Mouse (Mus musculus) T-helper 17 cell (primary cell): ENCODE measurements around the gene Nudt9.

Experiments used
- in situ Hi-C, 2 experiments: fragments of 300-600 bp; cut with MboI, MseI; formaldehyde crosslinking; loops; 1 replicate in 1 of 2; 2 replicates in 1 of 2; pipeline ENCODE4 v1.15.1; 2025; ENCODE audit warnings: high pct_unique_total_duplicates in 2 of 2

Gene Nudt9

DNA sequence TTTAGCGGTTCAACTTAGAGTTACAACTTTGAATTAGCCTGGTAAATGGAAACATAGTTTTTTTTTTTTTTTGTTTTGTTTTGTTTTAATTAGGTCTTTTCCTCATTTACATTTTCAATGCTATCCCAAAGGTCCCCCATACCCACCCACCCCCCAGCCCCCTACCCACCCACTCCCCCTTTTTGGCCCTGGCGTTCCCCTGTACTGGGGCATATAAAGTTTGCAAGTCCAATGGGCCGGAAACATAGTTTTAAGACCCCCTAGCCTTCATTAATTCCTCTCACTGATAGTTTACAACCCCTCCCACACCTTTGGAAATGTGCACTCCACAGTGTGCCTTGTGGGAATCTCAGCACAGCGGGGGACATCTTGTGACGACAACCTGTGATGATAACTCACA, 27.5 kb downstream of the Nudt9 start:
- in situ Hi-C loops = no loop called here

- in situ Hi-C loops = no loop called here
These were observed 28.3 kb downstream of the Nudt9 start for GRCm38 (mm10) chr5:104074388-104074787.

GRCm38 (mm10) chr5:104076361-104076760, 30.3 kb downstream of the Nudt9 start:
- in situ Hi-C loops = loop anchor here in 1 of 2 experiments (5.0 kb wide), 1 partner anchor 256 kb away; no protein-coding TSS in a partner anchor

- in situ Hi-C loops = loop anchor here in 1 of 2 experiments (5.0 kb wide), 1 partner anchor 255 kb away; no protein-coding TSS in a partner anchor
These were observed 31.4 kb downstream of the Nudt9 start, which contains the start of gene Gm17660 for GRCm38 (mm10) chr5:104077508-104077907. Gene Gm17660, minus strand, starts transcription at chr5:104077608.

DNA sequence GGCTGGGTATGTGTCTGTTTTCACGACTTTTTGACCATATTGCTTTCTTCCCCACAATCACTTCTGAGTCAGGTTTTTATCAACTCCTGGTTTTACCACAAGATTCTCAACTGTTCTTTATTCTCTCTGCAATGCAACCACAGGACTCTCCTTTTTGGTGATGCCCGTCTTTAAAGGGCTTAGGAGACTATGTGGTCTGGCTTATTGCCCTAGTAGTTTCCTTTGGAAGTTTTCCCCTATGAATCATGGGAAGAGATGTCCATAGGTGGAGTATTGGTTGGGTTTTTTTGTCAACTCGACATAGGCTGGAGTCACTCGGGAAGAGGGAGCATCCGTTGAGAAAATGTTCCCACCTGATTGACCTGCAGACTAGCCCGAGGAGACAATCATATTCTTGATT, 34.6 kb downstream of the Nudt9 start:
- in situ Hi-C loops = no loop called here

DNA sequence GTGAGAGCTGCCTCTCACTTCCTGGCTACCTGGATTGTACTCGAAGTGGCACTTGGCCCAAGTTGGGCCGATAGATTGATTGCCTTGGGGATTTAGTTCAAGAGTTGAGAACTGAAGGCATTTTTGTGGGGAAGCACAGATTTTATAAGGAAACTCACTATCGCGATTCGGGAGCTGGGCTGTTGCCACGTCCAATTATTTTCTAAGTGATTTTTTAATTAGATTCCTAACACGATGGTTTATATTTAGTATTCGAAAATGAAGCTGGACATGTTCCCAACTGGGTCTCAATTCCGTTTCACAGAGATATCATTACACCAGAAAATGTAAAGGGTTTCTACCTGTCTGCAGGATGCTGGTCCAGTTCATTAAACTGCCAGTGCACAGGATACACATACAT, 39.3 kb downstream of the Nudt9 start:
- in situ Hi-C loops = no loop called here

- in situ Hi-C loops = no loop called here
These were observed 43.6 kb downstream of the Nudt9 start for GRCm38 (mm10) chr5:104089751-104090150.

- in situ Hi-C loops = no loop called here
These were observed 49.4 kb downstream of the Nudt9 start for GRCm38 (mm10) chr5:104095416-104096077.

DNA sequence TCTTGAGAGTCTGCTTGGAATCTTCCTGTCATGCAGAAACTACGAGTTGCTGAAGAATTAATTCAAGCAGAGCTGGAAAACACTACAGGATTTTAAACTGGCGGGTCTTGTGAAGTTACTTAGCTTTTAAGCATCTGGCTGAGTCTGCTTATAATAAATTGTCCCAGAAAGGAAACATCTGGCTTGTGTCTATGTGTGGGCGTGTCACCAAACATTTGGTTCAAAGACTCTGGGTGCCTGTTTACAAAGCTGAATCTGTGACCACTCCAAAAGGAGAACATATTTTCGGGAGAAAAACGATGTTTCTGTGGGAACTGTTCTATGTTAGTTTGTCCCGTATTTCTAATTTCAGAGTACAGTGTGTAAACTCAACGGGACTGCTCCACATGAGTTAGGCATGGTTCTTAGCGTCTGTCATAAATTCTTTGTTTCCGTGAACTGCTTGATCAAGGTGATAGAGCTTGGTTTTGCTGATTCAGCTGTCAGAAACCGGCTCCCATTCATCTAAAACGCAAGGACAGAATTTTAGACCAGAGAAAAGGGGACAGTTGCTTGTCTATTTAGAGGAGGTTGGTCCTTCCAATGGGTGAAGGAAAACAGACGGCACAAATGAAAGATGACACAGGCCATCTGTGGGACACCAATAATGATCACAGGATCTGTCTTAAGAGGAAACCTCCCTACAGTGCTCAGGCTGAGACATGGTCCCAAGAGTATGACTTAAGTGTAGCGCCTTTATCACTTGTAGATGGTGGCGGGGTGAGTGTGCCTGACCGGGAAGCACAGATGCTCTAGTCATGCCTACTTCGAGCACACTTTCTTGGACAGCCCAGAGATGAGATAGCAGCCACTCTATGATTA, 50.2 kb downstream of the Nudt9 start:
- in situ Hi-C loops = no loop called here

GRCm38 (mm10) chr5:104101678-104102531, 55.8 kb downstream of the Nudt9 start:
- in situ Hi-C loops = no loop called here

DNA sequence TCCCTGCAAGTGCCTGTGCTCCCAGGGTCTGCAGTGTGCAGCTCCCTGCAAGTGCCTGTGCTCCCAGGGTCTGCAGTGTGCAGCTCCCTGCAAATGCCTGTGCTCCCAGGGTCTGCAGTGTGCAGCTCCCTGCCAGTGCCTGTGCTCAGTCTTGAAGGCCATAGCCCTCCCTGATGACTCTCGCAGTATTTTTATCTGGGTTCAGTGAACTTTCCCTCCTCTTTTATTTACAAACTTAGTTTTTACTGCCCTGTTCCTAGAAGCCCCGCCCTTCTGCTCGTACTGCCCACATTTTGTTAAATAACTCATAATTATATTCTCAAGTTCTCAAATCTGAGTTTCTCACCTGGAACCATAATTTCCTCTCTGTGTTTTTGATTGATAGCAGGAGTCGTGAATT, 57.1 kb downstream of the Nudt9 start:
- in situ Hi-C loops = no loop called here

DNA sequence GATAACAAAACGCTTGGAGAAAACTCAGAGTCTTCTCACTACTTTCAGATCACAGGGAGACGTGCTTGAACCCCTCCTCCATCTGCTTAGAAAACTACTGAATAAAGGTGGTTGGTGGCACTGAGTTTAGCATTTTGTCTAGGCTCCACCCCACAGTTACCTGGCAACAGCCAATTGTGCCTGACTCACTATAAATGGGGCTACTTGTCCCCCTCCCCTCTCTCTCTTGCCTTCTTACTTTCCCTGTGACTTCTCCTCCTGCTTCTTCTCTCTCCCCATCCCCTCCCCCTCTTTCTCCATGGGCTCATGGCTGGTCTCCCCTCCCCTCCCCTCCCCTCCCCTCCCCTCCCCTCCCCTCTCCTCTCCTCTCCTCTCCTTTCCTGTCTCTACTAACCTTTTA, 58.0 kb downstream of the Nudt9 start:
- in situ Hi-C loops = no loop called here

DNA sequence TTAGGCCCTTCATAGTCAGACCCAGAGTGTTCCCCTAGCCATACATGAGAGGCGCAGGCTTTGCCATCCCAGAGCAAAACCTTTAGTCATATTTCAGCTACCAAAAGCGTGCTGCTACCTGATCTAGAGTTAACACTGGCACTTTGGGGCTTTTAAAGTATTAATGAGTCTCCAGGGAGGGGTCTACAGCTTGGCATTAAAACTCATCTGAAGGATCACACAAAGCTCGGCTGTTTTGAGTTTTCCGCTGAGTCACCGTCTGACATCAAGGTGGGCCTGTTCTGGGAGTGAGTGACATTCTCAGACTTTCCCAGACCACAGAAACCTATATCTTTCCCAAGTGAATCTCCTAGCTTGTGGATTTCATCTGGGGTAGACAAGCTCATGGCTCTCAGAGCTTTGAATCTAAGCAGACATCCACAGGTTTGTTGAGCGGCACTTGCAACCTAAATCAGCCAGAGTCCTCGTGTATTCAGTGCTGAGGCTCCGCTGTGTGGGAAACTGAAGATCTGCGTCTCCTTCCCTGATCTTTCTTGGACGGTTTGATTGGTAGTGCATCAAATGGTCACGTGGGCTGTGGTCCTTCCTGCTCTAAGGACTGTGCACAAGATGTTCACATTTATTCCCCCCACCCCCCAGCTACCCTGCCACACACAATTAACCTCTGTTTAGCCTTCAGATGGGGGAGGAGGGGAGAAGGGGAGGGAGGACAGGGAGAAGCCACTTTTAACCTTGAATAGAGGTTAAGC, 62.2 kb downstream of the Nudt9 start:
- in situ Hi-C loops = no loop called here

DNA sequence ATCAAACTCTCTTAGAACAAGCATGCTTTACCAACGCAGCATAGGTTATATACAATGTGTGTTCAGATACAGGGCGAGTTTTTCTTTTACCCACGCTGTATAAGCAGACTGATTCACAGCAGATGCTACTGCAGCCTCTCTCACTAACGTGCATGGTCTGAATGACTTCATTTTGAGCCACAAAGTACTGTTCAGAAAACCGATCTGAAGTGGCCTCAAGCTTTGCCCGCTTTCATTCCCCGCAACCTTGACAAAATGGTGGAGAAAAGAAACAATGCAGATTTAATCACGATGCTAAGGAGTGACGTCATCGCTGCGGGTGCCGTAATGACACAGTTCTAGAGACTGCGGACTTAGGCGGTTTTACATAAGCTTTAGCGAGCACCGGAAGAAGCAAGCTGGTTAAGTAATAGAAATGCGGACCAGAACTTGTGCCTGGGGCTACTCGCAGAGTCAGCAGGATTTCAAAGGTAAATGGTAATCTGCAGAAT, 62.8 kb downstream of the Nudt9 start:
- in situ Hi-C loops = no loop called here

- in situ Hi-C loops = no loop called here
These were observed 63.4 kb downstream of the Nudt9 start for GRCm38 (mm10) chr5:104109516-104109915.

GRCm38 (mm10) chr5:104110171-104110920, 64.2 kb downstream of the Nudt9 start:
- in situ Hi-C loops = no loop called here

GRCm38 (mm10) chr5:104112016-104112415, 65.9 kb downstream of the Nudt9 start:
- in situ Hi-C loops = no loop called here

DNA sequence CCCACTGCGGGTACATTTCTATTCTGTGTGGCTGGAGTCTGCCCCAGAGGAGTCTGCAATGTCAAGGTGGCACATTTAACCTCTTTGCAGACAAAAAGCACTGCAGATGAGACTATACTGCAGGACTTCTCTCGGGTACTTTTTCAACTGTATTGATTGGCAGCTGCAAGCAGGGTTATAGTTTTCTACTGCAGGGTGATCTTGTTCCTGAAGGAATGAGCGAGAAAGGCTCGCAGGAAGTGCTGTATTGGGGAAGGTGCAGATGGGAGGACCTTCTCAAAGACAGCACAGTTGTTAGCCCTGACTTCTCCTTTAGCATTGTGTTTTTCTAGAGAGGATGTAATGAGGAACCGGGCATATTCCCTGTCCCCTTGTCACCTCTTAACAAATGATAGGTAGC, 66.4 kb downstream of the Nudt9 start:
- in situ Hi-C loops = no loop called here

DNA sequence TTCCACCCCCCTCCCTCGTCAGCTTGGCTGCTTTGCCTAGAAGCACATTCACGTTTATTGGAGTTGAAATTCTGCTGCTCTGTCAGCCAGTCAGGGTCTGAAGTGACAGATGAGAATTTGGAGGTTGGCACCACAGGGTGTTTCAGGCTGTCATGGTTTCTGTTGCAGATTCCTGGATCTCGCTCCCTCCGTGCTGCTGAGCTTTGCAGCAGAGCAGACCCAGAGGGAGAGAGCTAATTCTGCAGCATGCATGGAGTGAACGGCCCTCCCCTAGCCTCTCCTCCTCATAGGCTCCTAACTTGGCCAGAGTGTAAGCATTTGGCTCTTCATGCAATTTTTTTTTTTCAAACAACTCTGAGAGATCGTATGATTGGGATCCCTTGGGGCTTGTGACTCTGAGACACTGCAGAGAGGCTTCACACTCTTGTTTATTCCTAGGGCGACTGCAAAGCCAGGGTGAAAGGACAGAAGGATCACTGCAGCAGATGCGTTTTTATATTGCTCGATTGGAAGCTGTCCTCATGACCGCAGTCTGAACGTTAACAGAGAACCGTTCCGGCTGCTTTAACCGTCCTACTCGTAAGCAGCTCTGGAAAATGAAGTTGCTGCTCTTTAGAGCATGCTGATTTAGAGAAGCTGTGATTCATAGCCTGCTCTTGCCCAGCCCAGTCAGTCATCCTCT, 67.5 kb downstream of the Nudt9 start, which contains the start of gene Sparcl1:
TSS of gene Sparcl1 (minus strand) at position 243 of the 682 bp plus-strand sequence.
- in situ Hi-C loops = no loop called here
